Mouse (Mus musculus) heart, embryonic 12.5 days (tissue): ENCODE data around the gene Olfr1298. TPM values are rescaled to one million over a fixed set of nuclear protein-coding genes. Genes with fewer than 3 reads are reported as not detected.

ENCODE experiments used
- ATAC-seq: fragments of 200-750 bp; cut with Nextera tagmentation; 2 replicates; pipeline ENCODE4 v1.8.0; 2017; ENCODE audit warnings: moderate TSS enrichment, moderate library complexity; ENCODE audit not compliant: insufficient number of reproducible peaks, low FRiP score
- H3K27ac ChIP-seq: fragments of 300-500 bp; sonication (generic); 2 replicates; pipeline ENCODE4 v1.5.1; 2016; ENCODE audit warnings: mild to moderate bottlenecking, moderate library complexity; ENCODE audit not compliant: poor library complexity, severe bottlenecking
- H3K27me3 ChIP-seq: fragments of 300-500 bp; sonication (generic); replicated peaks from 2 replicates; pipeline ENCODE4 v1.6.1; 2016; ENCODE audit warnings: mild to moderate bottlenecking, moderate library complexity
- H3K36me3 ChIP-seq: fragments of 300-500 bp; sonication (generic); 2 replicates; pipeline ENCODE4 v1.6.1; 2016; ENCODE audit warnings: mild to moderate bottlenecking, moderate library complexity
- H3K4me1 ChIP-seq: fragments of 300-500 bp; sonication (generic); replicated peaks from 2 replicates; pipeline ENCODE4 v1.6.1; 2016; ENCODE audit warnings: mild to moderate bottlenecking
- H3K4me2 ChIP-seq: fragments of 300-500 bp; sonication (generic); 2 replicates; pipeline ENCODE4 v1.6.1; 2016; ENCODE audit warnings: mild to moderate bottlenecking, moderate library complexity
- H3K4me3 ChIP-seq: fragments of 300-500 bp; sonication (generic); 2 replicates; pipeline ENCODE4 v1.5.1; 2016; ENCODE audit warnings: mild to moderate bottlenecking
- H3K9ac ChIP-seq: fragments of 300-500 bp; sonication (generic); 2 replicates; pipeline ENCODE4 v1.6.1; 2016; ENCODE audit warnings: mild to moderate bottlenecking, moderate library complexity
- H3K9me3 ChIP-seq: fragments of 300-500 bp; sonication (generic); replicated peaks from 2 replicates; pipeline ENCODE4 v1.6.1; 2016; ENCODE audit warnings: mild to moderate bottlenecking, moderate library complexity
- WGBS: fragments of 180-500 bp; shearing (Covaris S2); methylation state at CpG from one replicate; pipeline ENCODE4 v1.1.7; 2016; 5-methylcytosine and 5-hydroxymethylcytosine counted together
- polyA plus RNA-seq: library from polyadenylated mRNA; unstranded; fragments of >200 nt; fragmentation: Nextera tagmentation; extraction: Ambion mirVana; gene quantifications from 2 replicates; pipeline ENCODE4 v1.2.1, GENCODE M21; 2016

Gene Olfr1298
- not detected in 2 replicates for polyA plus RNA-seq

- no peaks in the 10 kb centered on the region for H3K9me3 ChIP-seq
- no peak within 1 kb of the TSS for H3K9ac ChIP-seq
- no peak for ATAC-seq
- WGBS: 78% methylated on average over 1 of the region's 1 CpGs
- H3K4me2 ChIP-seq: no peak within 1 kb of the TSS
- no peaks in the 10 kb centered on the region for H3K4me1 ChIP-seq
- H3K4me3 ChIP-seq: no peak within 1 kb of the TSS
- H3K27ac ChIP-seq: no peak within 1 kb of the TSS
- H3K36me3 ChIP-seq: no peaks in the 10 kb centered on the region
- no peaks in the 10 kb centered on the region for H3K27me3 ChIP-seq
Observed at GRCm38 (mm10) chr2:111649101-111649500, at the start of gene Olfr1298. Gene Olfr1298 (minus strand): TSS chr2:111649201.

GRCm38 (mm10) chr2:111661119-111661518 is 12.1 kb upstream of the Olfr1298 start, which contains the start of gene Olfr1299:
Gene Olfr1299 (plus strand): TSS chr2:111661419.
- ATAC-seq: no peak
- H3K36me3 ChIP-seq: no peaks in the 10 kb centered on the region
- WGBS: 70% methylated on average over 4 of the region's 4 CpGs

GRCm38 (mm10) chr2:111626397-111626796 is 22.6 kb downstream of the Olfr1298 start, which contains the start of gene Olfr1297:
Gene Olfr1297 (minus strand): TSS chr2:111626497.
- Histone ChIP-seq H3K4me3 (no peak within 1 kb of the TSS), H3K9me3 (no peaks in the 10 kb centered on the region), H3K4me1 (no peaks in the 10 kb centered on the region), H3K27ac (no peak within 1 kb of the TSS), H3K9ac (no peak within 1 kb of the TSS), H3K36me3 (no peaks in the 10 kb centered on the region), H3K4me2 (no peak within 1 kb of the TSS), H3K27me3 (no peaks in the 10 kb centered on the region)
- WGBS: 55% methylated on average over 1 of the region's 1 CpGs
- ATAC-seq: no peak

More at GRCm38 (mm10) chr2:111661119-111661518, 12.1 kb upstream of the Olfr1298 start, which contains the start of gene Olfr1299:
- Histone ChIP-seq H3K27me3 (no peaks in the 10 kb centered on the region), H3K4me1 (no peaks in the 10 kb centered on the region), H3K4me3 (no peak within 1 kb of the TSS), H3K9me3 (peaks cover 7% of the 10 kb centered on the region; the same call in 1 of the 2 replicates), H3K9ac (no peak within 1 kb of the TSS), H3K4me2 (no peak within 1 kb of the TSS), H3K27ac (no peak within 1 kb of the TSS)

Other genes with a start within 250 kb of the Olfr1298 start
- not detected in 2 replicates for gene Olfr1286, start 226.1 kb downstream of the Olfr1298 start, polyA plus RNA-seq
- gene Olfr1287, start 200.1 kb downstream of the Olfr1298 start, polyA plus RNA-seq: not detected in 2 replicates
- not detected in 2 replicates for gene Olfr1288, start 175.1 kb downstream of the Olfr1298 start, polyA plus RNA-seq
- gene Olfr1289, start 168.4 kb downstream of the Olfr1298 start, polyA plus RNA-seq: not detected in 2 replicates
- 0.09 and 0.33 TPM in 2 replicates for gene Olfr1290, start 155.4 kb downstream of the Olfr1298 start, polyA plus RNA-seq
- not detected in 2 replicates for gene Olfr1291-ps1, start 152.0 kb downstream of the Olfr1298 start, polyA plus RNA-seq
- gene Olfr1293-ps, start 124.0 kb downstream of the Olfr1298 start, polyA plus RNA-seq: not detected in 2 replicates
- gene Olfr1294, start 108.9 kb downstream of the Olfr1298 start, polyA plus RNA-seq: not detected in 2 replicates
- gene Olfr1295, start 79.5 kb downstream of the Olfr1298 start, polyA plus RNA-seq: not detected in 2 replicates
- not detected in 2 replicates for gene Olfr1297, start 22.7 kb downstream of the Olfr1298 start, polyA plus RNA-seq
- not detected in 2 replicates for gene Olfr1299, start 12.2 kb upstream of the Olfr1298 start, polyA plus RNA-seq
- gene Olfr1301, start 101.8 kb upstream of the Olfr1298 start, polyA plus RNA-seq: not detected in 2 replicates
- gene Olfr1302, start 128.2 kb upstream of the Olfr1298 start, polyA plus RNA-seq: not detected in 2 replicates
- gene Olfr1303, start 171.1 kb upstream of the Olfr1298 start, polyA plus RNA-seq: not detected in 2 replicates
- not detected in 2 replicates for gene Olfr1305, start 227.9 kb upstream of the Olfr1298 start, polyA plus RNA-seq